Mouse (Mus musculus): ENCODE data around the gene Scamp5.

- TF ChIP-seq CTCF (IDR thresholded peaks at IDR 0.05; ENCODE audit: control insufficient read depth, insufficient read depth, low read length): no peak
- no peak for TF ChIP-seq POLR2A (IDR thresholded peaks at IDR 0.05; ENCODE audit: borderline replicate concordance, control insufficient read depth, low read depth, low read length)
These were observed 37.0 kb upstream of the Scamp5 start for GRCm38 (mm10) chr9:57504891-57505290.
